Mouse (Mus musculus) lung, adult 2 months (tissue): ENCODE measurements at regions not wholly inside any gene's neighbourhood (a gene's known extent, or its start where the extent isn't known, plus 50 kb on each side); places are given as distances from the start of the nearest gene placed in this dataset.

Experiments
- CTCF ChIP-seq: fragments of 200-500 bp; IDR thresholded peaks from 2 replicates; pipeline ENCODE4 v1.5.1; 2011; ENCODE audit warnings: mild to moderate bottlenecking, low read length, control low read depth; ENCODE audit not compliant: insufficient read depth
- POLR2A ChIP-seq: fragments of 200-500 bp; IDR thresholded peaks from 2 replicates; pipeline ENCODE4 v1.6.1; 2011; ENCODE audit warnings: low read depth, mild to moderate bottlenecking, control low read depth, low read length, borderline replicate concordance; ENCODE audit errors: extremely low read depth

DNA sequence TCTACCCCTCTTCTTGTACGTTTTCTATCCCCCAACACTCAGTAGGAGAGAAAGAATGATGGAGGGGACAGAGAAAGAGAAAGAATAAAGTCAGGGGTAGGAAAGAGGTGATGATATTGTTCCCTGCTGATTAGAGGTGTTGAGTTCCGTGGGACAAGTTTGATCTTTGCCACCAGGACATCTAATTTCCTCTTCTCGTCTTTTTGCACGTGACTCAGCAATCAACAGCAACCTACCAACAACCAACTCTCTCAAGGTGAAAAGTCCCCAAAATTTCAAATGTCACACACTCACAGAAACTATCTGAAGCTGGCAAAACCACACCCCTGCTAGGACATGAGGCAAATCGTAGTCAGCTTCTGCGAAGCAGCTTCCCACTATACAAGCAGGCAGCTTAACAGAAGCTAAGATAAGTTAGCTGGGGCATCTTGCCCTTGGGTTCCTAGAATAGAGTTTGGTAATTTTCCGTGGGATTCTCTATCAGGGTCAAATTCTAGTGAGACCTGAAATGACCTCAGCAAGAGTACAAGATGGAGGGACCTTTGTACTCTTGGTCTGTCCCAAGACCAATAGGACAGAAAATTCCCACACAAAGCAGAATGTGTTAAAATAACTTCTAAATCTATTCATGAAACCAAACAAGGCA is 553.8 kb downstream of the Gm19410 start:
- no peak for TF ChIP-seq CTCF
- no peak for TF ChIP-seq POLR2A
